Mouse (Mus musculus): ENCODE measurements around the gene Espnl. TPM values are rescaled to one million over a fixed set of nuclear protein-coding genes. Genes with fewer than 3 reads are reported as not detected.

Espnl gene
- polyA plus RNA-seq (2015; fragmentation: Nextera tagmentation; extraction: Ambion mirVana), result 0.10 and 0.16 TPM in 2 replicates

GRCm38 (mm10) chr1:91321760-91322438 is at the start of gene Espnl:
Gene Espnl, plus strand, starts transcription at chr1:91322075.

DNA sequence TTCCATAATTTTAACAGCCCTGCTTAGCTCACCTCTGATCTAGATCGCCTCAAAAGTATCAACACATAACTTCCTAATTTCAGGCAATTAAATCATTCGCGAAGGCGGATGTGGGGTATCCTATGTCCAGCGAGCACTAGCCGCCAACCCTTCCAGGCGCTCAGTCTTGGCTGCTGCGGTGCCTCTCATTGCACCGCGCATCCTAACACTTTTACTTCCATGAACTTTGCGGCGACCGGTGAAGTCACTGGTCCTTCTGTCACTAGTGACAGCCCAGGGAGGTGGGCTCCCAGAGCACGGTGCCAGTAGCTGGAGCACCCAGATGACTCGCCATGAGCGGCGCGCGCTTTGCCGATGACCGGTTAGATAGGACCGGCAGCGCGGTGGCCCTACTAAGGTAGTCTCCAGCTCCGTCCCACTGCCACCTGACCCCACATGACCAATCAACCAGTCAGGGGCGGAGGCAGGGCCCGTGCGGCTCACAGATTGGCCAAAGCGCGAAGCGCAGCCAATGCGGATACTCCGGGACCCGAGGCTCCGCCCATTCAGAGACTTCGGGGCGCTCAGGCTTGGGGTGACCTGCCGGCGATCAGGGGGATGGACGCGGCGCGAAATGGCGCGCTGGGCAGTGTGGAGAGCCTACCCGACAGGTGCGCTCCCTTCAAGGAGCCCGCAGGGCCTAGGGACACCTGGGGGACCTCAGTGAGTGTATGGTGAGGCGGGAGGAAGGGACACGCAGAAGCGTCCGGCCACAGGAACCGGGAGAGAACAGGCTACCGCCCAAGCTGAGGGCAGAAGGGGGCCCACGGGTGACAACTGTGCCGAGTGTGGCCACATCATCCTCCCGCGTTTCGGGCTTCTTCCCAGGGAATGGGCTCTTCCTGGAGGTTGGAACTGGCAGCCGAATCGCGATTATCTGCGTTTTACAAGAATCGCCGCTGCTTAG is 23.8 kb upstream of the Espnl start, which contains the start of gene Scly:
Gene Scly (plus strand): TSS at position 540 of the 946 bp plus-strand sequence.

GRCm38 (mm10) chr1:91350841-91351240 is 29.0 kb downstream of the Espnl start, which contains the start of gene Klhl30:
Gene Klhl30, plus strand, starts transcription at chr1:91351016.

GRCm38 (mm10) chr1:91366215-91367108 is 44.6 kb downstream of the Espnl start, which contains the start of gene Erfe:
Gene Erfe, plus strand, starts transcription at chr1:91366430.

Other genes with a start within 250 kb of the Espnl start
- gene Rbm44, start 177.0 kb upstream of the Espnl start, polyA plus RNA-seq (2015; fragmentation: Nextera tagmentation; extraction: Ambion mirVana), result 0.42 and 0.61 TPM in 2 replicates
- gene Ramp1, start 142.3 kb upstream of the Espnl start, polyA plus RNA-seq (2015; fragmentation: Nextera tagmentation; extraction: Ambion mirVana), result 76.1 and 97.4 TPM in 2 replicates
- 79.7 and 86.8 TPM in 2 replicates for gene Ube2f, start 71.8 kb upstream of the Espnl start, polyA plus RNA-seq (2015; fragmentation: Nextera tagmentation; extraction: Ambion mirVana)
- 7.1 and 8.6 TPM in 2 replicates for gene Scly, start 23.7 kb upstream of the Espnl start, polyA plus RNA-seq (2015; fragmentation: Nextera tagmentation; extraction: Ambion mirVana)
- 32.8 and 34.3 TPM in 2 replicates for gene Klhl30, start 28.9 kb downstream of the Espnl start, polyA plus RNA-seq (2015; fragmentation: Nextera tagmentation; extraction: Ambion mirVana)
- 0.43 and 0.50 TPM in 2 replicates for gene Erfe, start 44.4 kb downstream of the Espnl start, polyA plus RNA-seq (2015; fragmentation: Nextera tagmentation; extraction: Ambion mirVana)
- 84.5 and 86.6 TPM in 2 replicates for gene Ilkap, start 76.7 kb downstream of the Espnl start, polyA plus RNA-seq (2015; fragmentation: Nextera tagmentation; extraction: Ambion mirVana)
- 42.9 and 46.9 TPM in 2 replicates for gene Hes6, start 92.0 kb downstream of the Espnl start, polyA plus RNA-seq (2015; fragmentation: Nextera tagmentation; extraction: Ambion mirVana)
- gene Per2, start 137.2 kb downstream of the Espnl start, polyA plus RNA-seq (2015; fragmentation: Nextera tagmentation; extraction: Ambion mirVana), result 2.0 and 2.1 TPM in 2 replicates
- 2.7 TPM in 2 replicates for gene Traf3ip1, start 172.6 kb downstream of the Espnl start, polyA plus RNA-seq (2015; fragmentation: Nextera tagmentation; extraction: Ambion mirVana)
- gene Asb1, start 218.5 kb downstream of the Espnl start, polyA plus RNA-seq (2015; fragmentation: Nextera tagmentation; extraction: Ambion mirVana), result 4.4 and 4.9 TPM in 2 replicates

All from skeletal muscle tissue, postnatal 0 days (tissue).